Mouse (Mus musculus) midbrain, embryonic 11.5 days (tissue): Measurements from ENCODE around the gene A630001G21Rik. TPM values are rescaled to one million over a fixed set of nuclear protein-coding genes. Genes with fewer than 3 reads are reported as not detected.

Experiments
- ATAC-seq: fragments of 200-750 bp; cut with Nextera tagmentation; 2 replicates; pipeline ENCODE4 v1.8.0; 2017; ENCODE audit warnings: moderate TSS enrichment, moderate library complexity; ENCODE audit not compliant: low FRiP score
- DNase-seq: peaks from one replicate; pipeline ENCODE4 v3.0.0; 2015; ENCODE audit warnings: low spot score; ENCODE audit errors: missing footprints
- H3K27ac ChIP-seq: fragments of 300-500 bp; sonication (generic); 2 replicates; pipeline ENCODE4 v1.5.1; 2014; ENCODE audit warnings: low read depth, low read length
- H3K27me3 ChIP-seq: fragments of 300-500 bp; sonication (generic); 2 replicates; pipeline ENCODE4 v1.6.1; 2014; ENCODE audit warnings: mild to moderate bottlenecking, low read length, moderate library complexity, mixed read lengths; ENCODE audit not compliant: control insufficient read depth, insufficient read depth
- H3K36me3 ChIP-seq: fragments of 300-500 bp; sonication (generic); 2 replicates; pipeline ENCODE4 v1.6.1; 2014; ENCODE audit warnings: mild to moderate bottlenecking, low read length, moderate library complexity, mixed read lengths; ENCODE audit not compliant: control insufficient read depth, insufficient read depth
- H3K4me1 ChIP-seq: fragments of 300-500 bp; sonication (generic); 2 replicates; pipeline ENCODE4 v1.6.1; 2014; ENCODE audit warnings: low read length; ENCODE audit not compliant: control insufficient read depth, insufficient read depth
- H3K4me2 ChIP-seq: fragments of 300-500 bp; sonication (generic); 2 replicates; pipeline ENCODE4 v1.6.1; 2014; ENCODE audit warnings: mild to moderate bottlenecking, moderate library complexity
- H3K4me3 ChIP-seq: fragments of 300-500 bp; sonication (generic); 2 replicates; pipeline ENCODE4 v1.5.1; 2014; ENCODE audit warnings: low read depth, low read length
- H3K9ac ChIP-seq: fragments of 300-500 bp; sonication (generic); 2 replicates; pipeline ENCODE4 v1.6.1; 2014; ENCODE audit warnings: low read length
- H3K9me3 ChIP-seq: fragments of 300-500 bp; sonication (generic); 2 replicates; pipeline ENCODE4 v1.6.1; 2016; ENCODE audit warnings: low read length; ENCODE audit not compliant: control insufficient read depth
- WGBS: fragments of 180-500 bp; shearing (Covaris S2); extraction: QIAGEN DNeasy Blood & Tissue Kit; methylation state at CpG from one replicate; pipeline ENCODE4 v1.1.7; 2014; 5-methylcytosine and 5-hydroxymethylcytosine counted together
- polyA plus RNA-seq: library from polyadenylated mRNA; unstranded; fragments of >200 nt; fragmentation: Nextera tagmentation; extraction: Ambion mirVana; gene quantifications from 2 replicates; pipeline ENCODE4 v1.2.1, GENCODE M21; 2014

The A630001G21Rik gene
- polyA plus RNA-seq, 1 experiment from 2014 or later = 1.2 TPM

- Histone ChIP-seq H3K27ac (no peak overlapping the region), H3K4me3 (no peak overlapping the region), H3K27me3 (no peaks in the 10 kb centered on the region), H3K9me3 (no peaks in the 10 kb centered on the region), H3K9ac (no peak overlapping the region), H3K36me3 (no peaks in the 10 kb centered on the region), H3K4me1 (no peaks in the 10 kb centered on the region), H3K4me2 (no peak overlapping the region)
- DNase-seq (no peak), ATAC-seq (no peak)
- WGBS = 96% methylated on average over 8 of the region's 8 CpGs
These were observed 26.1 kb upstream of the A630001G21Rik start for GRCm38 (mm10) chr1:85804551-85804950.

GRCm38 (mm10) chr1:85802517-85802916, 24.1 kb upstream of the A630001G21Rik start:
- Histone ChIP-seq H3K4me2 (no peak overlapping the region), H3K36me3 (no peaks in the 10 kb centered on the region), H3K27me3 (no peaks in the 10 kb centered on the region), H3K4me3 (no peak overlapping the region), H3K9ac (no peak overlapping the region), H3K27ac (no peak overlapping the region), H3K9me3 (no peaks in the 10 kb centered on the region), H3K4me1 (no peaks in the 10 kb centered on the region; the same call in 1 of the 2 replicates)
- DNase-seq (peak; percentile 45), ATAC-seq (no peak)
- whole genome bisulfite sequencing = 91% methylated on average over 1 of the region's 1 CpGs

GRCm38 (mm10) chr1:85799776-85800175, 21.3 kb upstream of the A630001G21Rik start:
- no peak overlapping the region for H3K4me3 ChIP-seq
- no peak for ATAC-seq
- no peak overlapping the region for H3K4me2 ChIP-seq
- H3K27ac ChIP-seq = no peak overlapping the region
- H3K36me3 ChIP-seq = no peaks in the 10 kb centered on the region
- H3K9ac ChIP-seq = no peak overlapping the region
- H3K27me3 ChIP-seq = no peaks in the 10 kb centered on the region
- DNase-seq = peak; percentile 75
- no peaks in the 10 kb centered on the region for H3K9me3 ChIP-seq
- peaks cover under 1% of the 10 kb centered on the region for H3K4me1 ChIP-seq
- 81% methylated on average over 1 of the region's 1 CpGs for WGBS

GRCm38 (mm10) chr1:85795196-85795595, 16.8 kb upstream of the A630001G21Rik start:
- ATAC-seq (no peak), DNase-seq (peak; percentile 75)
- no peak overlapping the region for H3K27ac ChIP-seq
- 0 out of 2 replicates have a peak overlapping the region, but pooled peaks have one; percentile 3 for H3K4me2 ChIP-seq
- no peak overlapping the region for H3K9ac ChIP-seq
- H3K27me3 ChIP-seq = no peaks in the 10 kb centered on the region
- H3K36me3 ChIP-seq = no peaks in the 10 kb centered on the region
- H3K4me1 ChIP-seq = peaks cover 3% of the 10 kb centered on the region
- no peaks in the 10 kb centered on the region for H3K9me3 ChIP-seq
- no peak overlapping the region for H3K4me3 ChIP-seq
- WGBS = 74% methylated on average over 3 of the region's 3 CpGs

GRCm38 (mm10) chr1:85794106-85794771, 15.8 kb upstream of the A630001G21Rik start:
- Histone ChIP-seq H3K36me3 (no peaks in the 10 kb centered on the region), H3K4me1 (peaks cover 3% of the 10 kb centered on the region), H3K4me3 (peak overlapping the region; percentile 98), H3K27ac (peak overlapping the region; percentile 95; the same call in 1 of the 2 replicates), H3K27me3 (no peaks in the 10 kb centered on the region), H3K4me2 (peak overlapping the region; percentile 79), H3K9me3 (no peaks in the 10 kb centered on the region), H3K9ac (peak overlapping the region; percentile 98)
- under 1% methylated on average over 38 of the region's 38 CpGs for WGBS
- ATAC-seq (peak; percentile 10; the same call in 1 of the 2 replicates), DNase-seq (peak; percentile 95)

GRCm38 (mm10) chr1:85793208-85794105, 15.0 kb upstream of the A630001G21Rik start, which contains the start of gene Cab39:
Gene Cab39, plus strand, starts transcription at chr1:85793441.
- Histone ChIP-seq H3K27ac (peak within 1 kb of the TSS; percentile 95), H3K4me2 (peak within 1 kb of the TSS; percentile 79), H3K9ac (peak within 1 kb of the TSS; percentile 98), H3K36me3 (no peaks in the 10 kb centered on the region), H3K4me1 (peaks cover 3% of the 10 kb centered on the region), H3K27me3 (no peaks in the 10 kb centered on the region), H3K9me3 (no peaks in the 10 kb centered on the region), H3K4me3 (peak within 1 kb of the TSS; percentile 98)
- peak; percentile 99 for DNase-seq
- peak; percentile 95 for ATAC-seq
- WGBS = under 1% methylated on average over 91 of the region's 118 CpGs

GRCm38 (mm10) chr1:85791476-85791875, 13.0 kb upstream of the A630001G21Rik start:
- no peak for ATAC-seq
- H3K9me3 ChIP-seq = no peaks in the 10 kb centered on the region
- no peak overlapping the region for H3K9ac ChIP-seq
- WGBS = 90% methylated on average over 3 of the region's 3 CpGs
- peak; percentile 67 for DNase-seq
- peaks cover 3% of the 10 kb centered on the region; the same call in 1 of the 2 replicates for H3K4me1 ChIP-seq
- H3K4me2 ChIP-seq = no peak overlapping the region
- H3K27me3 ChIP-seq = no peaks in the 10 kb centered on the region
- H3K36me3 ChIP-seq = no peaks in the 10 kb centered on the region
- no peak overlapping the region for H3K4me3 ChIP-seq
- no peak overlapping the region for H3K27ac ChIP-seq

GRCm38 (mm10) chr1:85790565-85790964, 12.1 kb upstream of the A630001G21Rik start:
- DNase-seq = no peak
- WGBS = 75% methylated on average over 3 of the region's 3 CpGs
- Histone ChIP-seq H3K4me2 (no peak overlapping the region), H3K4me1 (peaks cover 3% of the 10 kb centered on the region; the same call in 1 of the 2 replicates), H3K27ac (no peak overlapping the region), H3K27me3 (no peaks in the 10 kb centered on the region), H3K4me3 (no peak overlapping the region), H3K36me3 (no peaks in the 10 kb centered on the region), H3K9me3 (no peaks in the 10 kb centered on the region), H3K9ac (no peak overlapping the region)
- no peak for ATAC-seq
